Mouse (Mus musculus) hematopoietic multipotent progenitor cell, adult 10-12 weeks (in vitro differentiated cells): Measurements from ENCODE around the gene Otop3. TPM values are rescaled to one million over a fixed set of nuclear protein-coding genes. Genes with fewer than 3 reads are reported as not detected.

ENCODE experiments used
- polyA plus RNA-seq: library from polyadenylated mRNA; stranded (reverse); fragments of >175 nt; gene quantifications from 2 replicates; pipeline ENCODE4 v1.2.3, GENCODE M21; 2012; ENCODE audit warnings: low replicate concordance

The Otop3 gene
- 0.04 and 0.09 TPM in 2 replicates for polyA plus RNA-seq

GRCm38 (mm10) chr11:115334531-115334930 lies at the start of gene Otop3:
Gene Otop3, plus strand, starts transcription at chr11:115334731.

GRCm38 (mm10) chr11:115297214-115297826 lies 37.2 kb upstream of the Otop3 start, which contains the start of gene Fads6:
Gene Fads6, minus strand, starts transcription at chr11:115297663.

DNA sequence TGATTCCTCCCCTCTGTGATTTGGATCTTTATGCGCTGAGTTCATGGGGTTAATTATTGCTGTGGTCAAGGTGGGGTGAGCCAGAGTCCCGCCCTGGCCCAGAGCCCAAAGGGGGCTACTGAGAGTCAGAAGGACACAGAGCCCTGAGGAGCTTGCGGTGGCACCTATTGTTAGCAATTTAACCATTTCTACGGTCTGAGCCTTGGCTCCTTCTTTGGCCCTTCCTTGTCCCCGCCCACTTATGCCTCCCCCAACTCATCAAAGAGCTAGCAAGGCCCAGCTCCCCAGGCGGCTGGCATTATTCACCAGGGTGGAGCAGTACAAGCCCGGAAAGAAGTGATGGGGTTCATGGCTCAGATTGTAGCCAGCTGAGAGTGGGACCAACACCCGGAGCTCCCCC lies 27.7 kb upstream of the Otop3 start, which contains the start of gene Otop2:
Gene Otop2, plus strand, starts transcription at position 301 of the 400 bp plus-strand sequence.

DNA sequence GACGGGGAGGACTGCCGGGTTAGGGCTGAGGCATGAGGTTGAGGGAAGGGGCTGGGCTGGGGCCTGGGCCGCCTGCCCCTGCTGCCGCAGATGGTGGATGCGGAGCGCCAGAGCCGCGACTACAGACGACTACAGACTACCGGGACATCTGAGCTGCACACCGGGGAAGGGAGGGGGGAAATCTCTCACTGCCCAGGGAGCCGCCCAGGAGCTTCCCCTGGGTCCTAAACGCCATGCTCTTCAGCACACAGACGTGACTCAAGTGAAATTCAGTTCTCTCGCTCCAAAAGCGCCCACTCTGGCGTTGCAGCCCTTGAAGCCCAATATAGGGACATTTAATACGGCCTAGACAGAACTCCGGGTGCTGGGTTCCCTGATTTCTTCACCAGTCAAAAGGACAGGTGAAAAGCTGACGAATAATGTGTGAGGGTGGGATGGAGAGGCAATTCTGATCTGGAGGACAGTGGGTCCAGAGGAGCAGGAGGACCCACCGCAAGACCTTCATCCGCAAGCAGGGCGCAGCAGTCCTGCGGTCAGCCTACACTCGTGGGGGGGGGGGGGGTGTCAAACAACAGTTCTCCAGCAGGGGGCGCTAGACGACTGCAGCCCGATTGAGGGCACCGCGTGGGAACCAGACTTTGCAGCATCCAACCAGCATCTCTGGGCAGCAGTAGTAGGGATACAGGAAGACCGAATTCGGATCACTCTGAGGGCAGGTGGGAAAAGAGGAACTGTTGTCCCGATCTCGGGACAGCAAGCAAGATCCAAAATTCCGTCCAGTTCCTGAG lies 12.4 kb upstream of the Otop3 start, which contains the start of gene Ush1g:
Gene Ush1g, minus strand, starts transcription at position 136 of the 788 bp plus-strand sequence.

GRCm38 (mm10) chr11:115367395-115367944 lies 32.9 kb downstream of the Otop3 start, which contains the start of gene Hid1:
Gene Hid1, minus strand, starts transcription at chr11:115367756.

GRCm38 (mm10) chr11:115381743-115382539 lies 47.4 kb downstream of the Otop3 start, which contains the start of gene Cdr2l:
Gene Cdr2l, plus strand, starts transcription at chr11:115381916.

Other genes starting within 250 kb of the Otop3 start
- gene Rab37, start 243.3 kb upstream of the Otop3 start, polyA plus RNA-seq = 16.0 and 19.2 TPM in 2 replicates
- gene Cd300lf, start 200.7 kb upstream of the Otop3 start, polyA plus RNA-seq = 9.6 and 10.1 TPM in 2 replicates
- 226 and 228 TPM in 2 replicates for gene Slc9a3r1, start 171.4 kb upstream of the Otop3 start, polyA plus RNA-seq
- gene Tmem104, start 147.2 kb upstream of the Otop3 start, polyA plus RNA-seq = 17.0 and 23.5 TPM in 2 replicates
- 12.2 and 13.9 TPM in 2 replicates for gene Nat9, start 146.9 kb upstream of the Otop3 start, polyA plus RNA-seq
- gene Grin2c, start 67.5 kb upstream of the Otop3 start, polyA plus RNA-seq = 0.73 and 1.1 TPM in 2 replicates
- gene Fdxr, start 57.7 kb upstream of the Otop3 start, polyA plus RNA-seq = 27.3 and 45.0 TPM in 2 replicates
- gene Fads6, start 37.1 kb upstream of the Otop3 start, polyA plus RNA-seq = 0.40 and 0.51 TPM in 2 replicates
- not detected in 2 replicates for gene Otop2, start 27.6 kb upstream of the Otop3 start, polyA plus RNA-seq
- gene Ush1g, start 12.7 kb upstream of the Otop3 start, polyA plus RNA-seq = 0.42 TPM in 1 of 2 replicates, not detected in the other
- gene Hid1, start 33.0 kb downstream of the Otop3 start, polyA plus RNA-seq = 9.7 and 10.9 TPM in 2 replicates
- gene Cdr2l, start 47.2 kb downstream of the Otop3 start, polyA plus RNA-seq = 0.38 and 0.57 TPM in 2 replicates
- 47.1 and 50.2 TPM in 2 replicates for gene Mrpl58, start 69.0 kb downstream of the Otop3 start, polyA plus RNA-seq
- gene Atp5h, start 85.2 kb downstream of the Otop3 start, polyA plus RNA-seq = 10.1 and 103 TPM in 2 replicates
- gene Kctd2, start 85.4 kb downstream of the Otop3 start, polyA plus RNA-seq = 29.7 and 94.9 TPM in 2 replicates
- gene Trim80, start 105.8 kb downstream of the Otop3 start, polyA plus RNA-seq = 0.07 TPM in 1 of 2 replicates, not detected in the other
- gene Slc16a5, start 127.7 kb downstream of the Otop3 start, polyA plus RNA-seq = 5.6 and 10.2 TPM in 2 replicates
- gene Armc7, start 140.9 kb downstream of the Otop3 start, polyA plus RNA-seq = 137 and 301 TPM in 2 replicates
- 133 and 179 TPM in 2 replicates for gene Nt5c, start 157.1 kb downstream of the Otop3 start, polyA plus RNA-seq
- 264 and 267 TPM in 2 replicates for gene Jpt1, start 179.7 kb downstream of the Otop3 start, polyA plus RNA-seq
- 92.3 and 235 TPM in 2 replicates for gene Sumo2, start 201.5 kb downstream of the Otop3 start, polyA plus RNA-seq
- 7.0 and 16.9 TPM in 2 replicates for gene Nup85, start 229.7 kb downstream of the Otop3 start, polyA plus RNA-seq